Mouse (Mus musculus): ENCODE measurements around the gene Klk1b27.
"Not testable (repeated sequence)": the region's sequence is repeated elsewhere in the genome, so short reads cannot be mapped to it uniquely, and the experiment has no call there.

GRCm38 (mm10) chr7:44011868-44012267, 40.2 kb upstream of the Klk1b27 start, which contains the start of gene Klk1b26:
- TF ChIP-seq CTCF (IDR thresholded peaks at IDR 0.05); EP300 (IDR thresholded peaks at IDR 0.05; ENCODE audit: insufficient read depth, low read depth, low read length): not testable (repeated sequence)

Measured in heart, adult 2 months (tissue).